Mouse (Mus musculus) limb, embryonic 12.5 days (tissue): ENCODE measurements around the gene Wdr73. TPM values are rescaled to one million over a fixed set of nuclear protein-coding genes. Genes with fewer than 3 reads are reported as not detected.

Experiments
- ATAC-seq: fragments of 200-750 bp; cut with Nextera tagmentation; 2 replicates; pipeline ENCODE4 v1.8.0; 2017; ENCODE audit warnings: low read depth, moderate TSS enrichment; ENCODE audit not compliant: insufficient number of reproducible peaks, insufficient read depth, low FRiP score, low TSS enrichment
- H3K27ac ChIP-seq: fragments of 300-500 bp; sonication (generic); 2 replicates; pipeline ENCODE4 v1.5.1; 2016; ENCODE audit warnings: mild to moderate bottlenecking, moderate library complexity
- H3K27me3 ChIP-seq: fragments of 300-500 bp; sonication (generic); 2 replicates; pipeline ENCODE4 v1.6.1; 2016; ENCODE audit warnings: mild to moderate bottlenecking, moderate library complexity
- H3K36me3 ChIP-seq: fragments of 300-500 bp; sonication (generic); 2 replicates; pipeline ENCODE4 v1.6.1; 2016; ENCODE audit warnings: mild to moderate bottlenecking, moderate library complexity
- H3K4me1 ChIP-seq: fragments of 300-500 bp; sonication (generic); replicated peaks from 2 replicates; pipeline ENCODE4 v1.6.1; 2016
- H3K4me2 ChIP-seq: fragments of 300-500 bp; sonication (generic); 2 replicates; pipeline ENCODE4 v1.6.1; 2016; ENCODE audit warnings: mild to moderate bottlenecking, moderate library complexity
- H3K4me3 ChIP-seq: fragments of 300-500 bp; sonication (generic); replicated peaks from 2 replicates; pipeline ENCODE4 v1.5.1; 2016; ENCODE audit warnings: mild to moderate bottlenecking
- H3K9ac ChIP-seq: fragments of 300-500 bp; sonication (generic); replicated peaks from 2 replicates; pipeline ENCODE4 v1.6.1; 2016; ENCODE audit warnings: mild to moderate bottlenecking, moderate library complexity
- H3K9me3 ChIP-seq: fragments of 300-500 bp; sonication (generic); 2 replicates; pipeline ENCODE4 v1.6.1; 2016; ENCODE audit warnings: mild to moderate bottlenecking, moderate library complexity
- WGBS: fragments of 180-500 bp; shearing (Covaris S2); methylation state at CpG from one replicate; pipeline ENCODE4 v1.1.7; 2016; 5-methylcytosine and 5-hydroxymethylcytosine counted together
- polyA plus RNA-seq: library from polyadenylated mRNA; unstranded; fragments of >200 nt; fragmentation: Nextera tagmentation; extraction: Ambion mirVana; gene quantifications from 2 replicates; pipeline ENCODE4 v1.2.1, GENCODE M21; 2016

Gene Wdr73
- polyA plus RNA-seq, 1 experiment from 2014 or later = 35.2 TPM

GRCm38 (mm10) chr7:80917916-80918465 is 16.9 kb upstream of the Wdr73 start:
- peaks cover 89% of the 10 kb centered on the region for H3K36me3 ChIP-seq
- no peak overlapping the region for H3K9ac ChIP-seq
- no peak overlapping the region for H3K4me2 ChIP-seq
- H3K27ac ChIP-seq = no peak overlapping the region
- WGBS = 84% methylated on average over 4 of the region's 4 CpGs
- H3K27me3 ChIP-seq = no peaks in the 10 kb centered on the region
- no peak overlapping the region for H3K4me3 ChIP-seq
- no peaks in the 10 kb centered on the region for H3K9me3 ChIP-seq
- ATAC-seq = no peak
- no peaks in the 10 kb centered on the region for H3K4me1 ChIP-seq

- WGBS = 80% methylated on average over 8 of the region's 8 CpGs
Observed at GRCm38 (mm10) chr7:80912496-80912895, 11.4 kb upstream of the Wdr73 start.

GRCm38 (mm10) chr7:80911053-80911452 is 10.0 kb upstream of the Wdr73 start:
- no peak for ATAC-seq
- WGBS = 76% methylated on average over 7 of the region's 7 CpGs

More at GRCm38 (mm10) chr7:80912496-80912895, 11.4 kb upstream of the Wdr73 start:
- Histone ChIP-seq H3K4me1 (no peaks in the 10 kb centered on the region), H3K4me3 (no peak overlapping the region), H3K9ac (no peak overlapping the region), H3K9me3 (no peaks in the 10 kb centered on the region), H3K36me3 (peaks cover 96% of the 10 kb centered on the region), H3K4me2 (no peak overlapping the region), H3K27me3 (no peaks in the 10 kb centered on the region), H3K27ac (no peak overlapping the region)
- no peak for ATAC-seq

GRCm38 (mm10) chr7:80904921-80905515 is 3.9 kb upstream of the Wdr73 start, which contains the start of gene Nmb:
Gene Nmb, minus strand, starts transcription at chr7:80905076.
- Histone ChIP-seq H3K9me3 (no peaks in the 10 kb centered on the region), H3K27ac (peak within 1 kb of the TSS; percentile 20; the same call in 1 of the 2 replicates), H3K4me2 (peak within 1 kb of the TSS; percentile 91)

More at GRCm38 (mm10) chr7:80911053-80911452, 10.0 kb upstream of the Wdr73 start:
- H3K36me3 ChIP-seq = peaks cover 92% of the 10 kb centered on the region
- no peak overlapping the region for H3K4me3 ChIP-seq
- no peak overlapping the region for H3K4me2 ChIP-seq
- H3K27me3 ChIP-seq = no peaks in the 10 kb centered on the region
- H3K4me1 ChIP-seq = no peaks in the 10 kb centered on the region
- no peak overlapping the region for H3K9ac ChIP-seq
- no peaks in the 10 kb centered on the region for H3K9me3 ChIP-seq
- H3K27ac ChIP-seq = no peak overlapping the region

GRCm38 (mm10) chr7:80903625-80904422 is 2.8 kb upstream of the Wdr73 start:
- Histone ChIP-seq H3K9me3 (no peaks in the 10 kb centered on the region), H3K9ac (no peak overlapping the region), H3K27me3 (no peaks in the 10 kb centered on the region), H3K4me1 (peaks cover 17% of the 10 kb centered on the region), H3K27ac (no peak overlapping the region), H3K36me3 (peaks cover 30% of the 10 kb centered on the region), H3K4me3 (peak overlapping the region; percentile 49; the same call in 1 of the 2 replicates), H3K4me2 (peak overlapping the region; percentile 91)
- 86% methylated on average over 11 of the region's 11 CpGs for WGBS
- ATAC-seq = no peak

More at GRCm38 (mm10) chr7:80904921-80905515, 3.9 kb upstream of the Wdr73 start, which contains the start of gene Nmb:
- 4% methylated on average over 19 of the region's 19 CpGs for WGBS
- ATAC-seq = no peak
- peaks cover 16% of the 10 kb centered on the region for H3K4me1 ChIP-seq
- peak within 1 kb of the TSS; percentile 67 for H3K9ac ChIP-seq
- peaks cover 41% of the 10 kb centered on the region for H3K36me3 ChIP-seq
- peak within 1 kb of the TSS; percentile 49 for H3K4me3 ChIP-seq
- H3K27me3 ChIP-seq = no peaks in the 10 kb centered on the region

- H3K27ac ChIP-seq = peak overlapping the region; percentile 74
- peak overlapping the region; percentile 76 for H3K4me2 ChIP-seq
- H3K27me3 ChIP-seq = no peaks in the 10 kb centered on the region
- peak overlapping the region; percentile 63 for H3K9ac ChIP-seq
- no peak for ATAC-seq
- no peaks in the 10 kb centered on the region for H3K9me3 ChIP-seq
- peak overlapping the region; percentile 67 for H3K4me3 ChIP-seq
- H3K4me1 ChIP-seq = peaks cover 17% of the 10 kb centered on the region
- WGBS = 32% methylated on average over 15 of the region's 15 CpGs
- H3K36me3 ChIP-seq = peaks cover 28% of the 10 kb centered on the region
Observed at GRCm38 (mm10) chr7:80901541-80902274, 639 bp upstream of the Wdr73 start.

GRCm38 (mm10) chr7:80897721-80898120 is 3.3 kb downstream of the Wdr73 start:
- H3K36me3 ChIP-seq = peaks cover 57% of the 10 kb centered on the region
- no peak overlapping the region for H3K9ac ChIP-seq
- ATAC-seq = no peak
- no peaks in the 10 kb centered on the region for H3K27me3 ChIP-seq
- no peak overlapping the region for H3K4me3 ChIP-seq
- H3K9me3 ChIP-seq = no peaks in the 10 kb centered on the region
- WGBS = 92% methylated on average over 4 of the region's 4 CpGs
- no peak overlapping the region for H3K4me2 ChIP-seq
- peaks cover 9% of the 10 kb centered on the region for H3K4me1 ChIP-seq
- no peak overlapping the region for H3K27ac ChIP-seq

GRCm38 (mm10) chr7:80897134-80897533 is 3.9 kb downstream of the Wdr73 start:
- no peaks in the 10 kb centered on the region for H3K27me3 ChIP-seq
- H3K9ac ChIP-seq = no peak overlapping the region
- ATAC-seq = no peak
- peaks cover 9% of the 10 kb centered on the region for H3K4me1 ChIP-seq
- H3K27ac ChIP-seq = no peak overlapping the region
- H3K36me3 ChIP-seq = peaks cover 63% of the 10 kb centered on the region
- WGBS = 87% methylated on average over 7 of the region's 7 CpGs
- H3K4me2 ChIP-seq = no peak overlapping the region
- no peaks in the 10 kb centered on the region for H3K9me3 ChIP-seq
- no peak overlapping the region for H3K4me3 ChIP-seq

- Histone ChIP-seq H3K4me3 (no peak overlapping the region), H3K9me3 (no peaks in the 10 kb centered on the region), H3K36me3 (peaks cover 79% of the 10 kb centered on the region), H3K4me1 (peaks cover 2% of the 10 kb centered on the region; the same call in 1 of the 2 replicates), H3K27me3 (no peaks in the 10 kb centered on the region), H3K4me2 (no peak overlapping the region), H3K9ac (no peak overlapping the region), H3K27ac (no peak overlapping the region)
- no peak for ATAC-seq
- WGBS = 92% methylated on average over 14 of the region's 14 CpGs
Observed at GRCm38 (mm10) chr7:80894815-80895519, 6.1 kb downstream of the Wdr73 start.

GRCm38 (mm10) chr7:80894196-80894595 is 6.9 kb downstream of the Wdr73 start:
- Histone ChIP-seq H3K36me3 (peaks cover 83% of the 10 kb centered on the region), H3K4me2 (no peak overlapping the region), H3K27ac (no peak overlapping the region), H3K9me3 (no peaks in the 10 kb centered on the region), H3K4me3 (no peak overlapping the region), H3K9ac (no peak overlapping the region), H3K4me1 (peaks cover 8% of the 10 kb centered on the region), H3K27me3 (no peaks in the 10 kb centered on the region)
- ATAC-seq = no peak
- 87% methylated on average over 7 of the region's 7 CpGs for WGBS
